Mouse (Mus musculus): Measurements from ENCODE around the gene Atp8b2.

The Atp8b2 gene

DNA sequence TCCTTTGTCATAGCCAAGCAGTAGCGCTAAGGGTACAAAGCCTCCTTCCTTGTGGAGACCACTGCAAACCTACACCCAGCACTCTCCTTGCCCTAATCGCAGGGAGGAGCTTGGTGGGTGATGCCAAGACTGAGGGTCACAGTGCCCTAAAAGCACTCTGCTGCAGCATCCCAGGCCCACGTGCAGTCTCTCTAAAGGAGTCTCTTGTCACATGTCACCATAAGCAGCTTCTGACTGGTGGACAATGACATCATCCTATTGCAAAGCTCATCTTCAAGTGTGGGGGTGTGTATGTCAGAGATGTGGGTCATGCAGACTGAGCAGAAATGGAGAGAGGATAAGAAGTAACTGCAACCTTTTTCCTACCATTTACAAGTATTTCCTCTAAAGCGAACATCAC lies 3.9 kb downstream of the Atp8b2 start:
- no peak for DNase-seq (ENCODE audit: low spot score in 2 of 2)

DNA sequence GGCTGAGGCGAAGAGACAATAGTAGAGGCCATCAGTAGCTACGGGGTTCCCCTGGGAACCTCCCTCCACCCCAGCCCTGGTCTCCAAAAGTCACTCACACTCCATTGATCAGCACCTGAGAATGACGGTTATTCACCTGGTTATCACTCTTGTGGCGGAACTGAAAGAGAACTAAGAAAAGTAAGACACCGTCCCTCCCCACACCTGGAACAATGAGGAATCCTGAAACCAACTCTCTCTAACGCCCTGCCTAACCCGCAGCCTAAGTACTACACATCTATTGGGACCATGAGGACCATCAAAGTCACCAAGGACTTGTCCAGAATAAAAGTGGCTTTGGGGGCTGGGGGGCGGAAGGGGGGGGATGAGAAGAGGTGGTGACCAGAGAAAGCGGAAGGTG lies 5.4 kb downstream of the Atp8b2 start:
- DNase-seq (ENCODE audit: low spot score in 2 of 2) = no peak

DNA sequence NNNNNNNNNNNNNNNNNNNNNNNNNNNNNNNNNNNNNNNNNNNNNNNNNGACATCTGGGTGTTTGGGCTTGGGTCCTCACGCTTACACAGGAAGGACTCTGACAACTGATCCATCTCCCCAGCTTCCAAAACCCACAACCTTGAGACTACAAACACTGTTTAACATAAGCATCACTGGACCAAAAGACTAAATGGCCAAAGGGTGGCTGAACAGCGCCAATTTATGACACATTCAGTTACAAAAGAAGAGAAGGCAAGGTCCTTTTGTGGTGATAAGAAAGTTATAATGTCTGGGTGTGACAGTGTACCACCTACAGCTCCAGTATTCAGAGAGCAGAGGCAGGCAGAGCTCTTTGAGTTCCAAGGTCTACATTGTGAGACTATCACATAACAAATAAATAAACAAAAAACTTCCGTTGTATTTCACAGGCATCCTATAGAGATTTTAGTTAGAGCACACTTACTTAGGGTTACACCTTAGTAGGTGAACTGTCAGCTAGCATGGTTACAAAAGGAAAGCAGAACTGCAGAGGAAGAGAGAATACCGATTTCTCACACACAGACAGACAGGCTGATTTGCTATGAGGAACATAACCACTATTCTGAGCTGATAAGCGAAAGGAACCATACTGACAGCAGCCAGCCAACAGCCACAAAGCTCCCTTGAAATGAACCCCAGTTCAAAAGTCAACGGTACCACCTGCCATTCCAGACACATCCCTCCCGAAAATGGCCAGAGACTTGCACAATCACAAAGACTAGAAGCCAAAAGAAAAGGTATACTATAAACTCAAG lies 6.9 kb downstream of the Atp8b2 start:
- DNase-seq (ENCODE audit: low spot score in 2 of 2) = no peak

DNA sequence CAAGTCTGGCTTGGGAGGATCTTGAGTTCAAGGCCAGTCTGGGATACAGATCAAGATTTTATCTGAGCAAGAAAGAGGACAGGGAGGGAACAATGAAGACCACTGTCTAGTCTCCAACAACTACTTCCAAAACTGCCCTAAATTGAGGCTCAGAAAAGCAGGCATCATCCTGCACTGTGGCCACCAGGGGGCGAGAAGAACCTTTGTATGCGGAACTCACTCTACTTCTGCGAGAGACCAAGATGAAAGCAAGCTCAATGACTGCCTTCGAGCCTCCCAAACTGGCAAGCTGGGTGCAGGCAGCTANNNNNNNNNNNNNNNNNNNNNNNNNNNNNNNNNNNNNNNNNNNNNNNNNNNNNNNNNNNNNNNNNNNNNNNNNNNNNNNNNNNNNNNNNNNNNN lies 9.9 kb downstream of the Atp8b2 start:
- peak; percentile 61 to 77 for DNase-seq (ENCODE audit: low spot score in 2 of 2)

DNA sequence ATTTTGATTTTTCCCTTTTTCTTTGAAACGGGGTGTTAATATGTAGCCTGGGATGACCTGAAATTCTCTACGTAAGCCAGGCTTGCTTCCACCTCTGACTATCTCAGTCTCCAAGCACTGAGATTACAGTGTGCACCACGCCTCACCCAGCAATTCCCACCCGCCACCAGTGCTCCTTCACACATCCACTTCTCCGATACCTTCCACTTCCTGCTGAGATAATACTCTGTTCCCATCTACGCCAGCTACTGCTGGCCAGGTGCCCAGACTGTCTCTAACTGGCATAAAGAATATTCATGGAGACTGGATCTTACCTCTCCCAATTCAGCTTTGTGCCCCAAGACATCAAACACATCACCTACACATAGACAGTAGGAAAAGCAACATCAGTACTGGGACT lies 14.7 kb downstream of the Atp8b2 start:
- DNase-seq (ENCODE audit: low spot score in 2 of 2) = no peak

DNA sequence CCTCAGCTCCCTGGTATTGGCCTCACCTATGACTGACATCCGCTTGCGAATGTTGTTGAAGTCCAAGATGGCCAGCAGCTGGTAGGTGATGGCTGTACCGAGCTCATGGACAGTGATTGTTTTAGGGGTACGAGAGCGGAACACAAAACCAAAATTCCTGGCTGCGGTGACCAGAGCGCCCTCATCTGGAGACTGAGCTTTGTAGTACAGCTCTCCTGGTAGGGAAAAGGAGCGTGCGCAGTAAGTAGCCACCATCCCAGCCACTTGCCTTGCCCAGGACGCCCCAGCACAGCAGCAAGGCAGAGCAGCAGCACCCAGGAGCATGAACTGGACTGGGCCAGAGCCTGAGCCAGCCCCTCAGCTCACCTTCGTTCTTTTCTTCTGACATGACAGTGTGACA lies 15.3 kb downstream of the Atp8b2 start:
- DNase-seq (ENCODE audit: low spot score in 2 of 2) = no peak

DNA sequence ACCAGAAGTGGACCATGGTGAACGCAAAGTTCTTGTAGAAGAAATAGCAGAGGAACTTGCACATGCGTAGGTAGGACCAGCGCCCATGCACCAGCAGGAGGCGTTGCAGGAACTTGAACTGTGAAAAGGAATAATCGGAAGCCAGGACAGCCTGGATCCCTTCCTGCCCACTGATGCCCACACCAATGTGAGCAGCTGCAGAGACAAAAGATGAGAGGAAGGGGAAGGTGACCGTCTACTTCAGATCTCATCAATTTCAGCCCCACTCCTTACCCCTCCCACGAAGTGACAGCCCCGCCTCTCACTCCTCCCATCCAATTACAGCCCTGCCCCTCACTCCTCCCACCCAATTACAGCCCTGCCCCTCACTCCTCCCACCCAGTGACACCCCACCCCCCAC lies 18.3 kb downstream of the Atp8b2 start:
- no peak for DNase-seq (ENCODE audit: low spot score in 2 of 2)

DNA sequence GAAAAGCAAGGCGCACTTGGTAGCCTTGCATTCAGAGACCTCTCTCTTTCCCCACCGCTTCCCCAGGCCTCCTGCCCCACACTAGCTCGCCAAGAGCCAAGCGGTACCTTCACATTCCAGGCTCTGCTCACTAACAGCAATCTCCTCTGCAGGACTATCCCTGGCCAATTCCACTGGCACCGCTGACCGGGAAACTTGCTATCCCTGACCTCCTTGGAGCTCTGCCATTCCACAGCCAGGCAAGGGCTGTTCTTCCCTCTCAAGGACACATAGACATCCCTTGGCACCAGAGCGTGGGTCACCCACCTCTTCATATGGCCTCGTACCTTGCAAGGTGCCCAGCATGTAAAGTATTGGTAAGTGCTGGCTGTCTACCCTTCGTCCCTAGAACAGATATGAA lies 20.4 kb downstream of the Atp8b2 start:
- no peak for DNase-seq (ENCODE audit: low spot score in 2 of 2)

DNA sequence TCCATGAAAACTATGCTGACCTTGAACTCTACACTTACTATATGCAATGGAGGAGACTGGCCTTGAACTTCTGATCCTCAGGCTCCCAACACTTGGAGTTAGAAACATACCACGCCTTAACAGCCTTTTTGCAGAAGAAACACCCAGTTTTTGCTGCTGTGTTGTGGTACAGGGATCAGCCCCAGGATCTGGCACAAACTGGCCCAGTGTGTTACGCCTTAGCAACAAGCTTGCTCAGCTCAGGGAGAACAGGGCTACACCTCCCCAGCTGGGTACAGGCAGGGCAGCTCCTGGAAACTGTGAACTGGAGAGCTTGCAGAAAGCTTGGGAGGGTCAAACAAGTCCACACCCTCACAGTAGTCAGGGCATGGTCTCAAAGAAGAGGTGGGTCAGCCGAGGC lies 26.8 kb downstream of the Atp8b2 start:
- DNase-seq (ENCODE audit: low spot score in 2 of 2) = no peak

DNA sequence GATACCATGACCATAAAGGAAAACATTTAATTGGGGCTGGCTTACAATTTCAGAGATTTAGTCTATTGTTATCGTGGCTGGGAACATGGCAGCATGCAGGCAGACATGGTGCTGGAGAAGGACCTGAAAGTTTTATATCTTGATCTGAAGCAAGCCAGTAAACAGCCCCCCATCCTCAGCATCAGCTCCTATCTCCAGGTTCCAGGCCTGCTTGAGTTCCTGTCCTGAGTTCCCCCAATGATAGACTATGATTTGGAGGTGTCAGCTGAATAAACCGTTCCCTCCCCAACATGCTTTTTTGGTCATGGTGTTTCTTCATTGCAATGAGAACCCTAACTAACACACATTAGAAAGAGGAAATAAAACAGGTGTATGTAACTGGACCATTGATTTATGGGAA lies 30.4 kb downstream of the Atp8b2 start:
- no peak for DNase-seq (ENCODE audit: low spot score in 2 of 2)

DNA sequence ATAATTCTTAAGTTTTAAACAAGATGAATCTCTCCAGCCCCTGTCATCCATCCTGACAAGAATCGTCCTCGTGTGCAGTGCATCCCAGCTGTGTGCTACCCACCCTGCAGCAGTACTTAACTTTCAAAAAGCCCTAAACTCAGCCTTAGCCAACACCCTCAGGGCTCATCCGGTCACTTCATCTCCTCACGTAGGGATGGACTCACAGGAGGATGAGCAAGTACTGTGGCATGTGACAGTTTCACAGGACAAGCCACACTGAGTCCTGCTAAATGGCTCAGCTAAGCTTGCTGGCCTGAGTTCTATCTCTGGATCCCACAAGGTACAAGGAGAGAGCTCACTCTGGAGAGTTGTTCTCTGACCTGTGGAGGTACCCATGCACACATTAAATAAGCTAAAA lies 34.4 kb downstream of the Atp8b2 start:
- no peak for DNase-seq (ENCODE audit: low spot score in 2 of 2)

DNA sequence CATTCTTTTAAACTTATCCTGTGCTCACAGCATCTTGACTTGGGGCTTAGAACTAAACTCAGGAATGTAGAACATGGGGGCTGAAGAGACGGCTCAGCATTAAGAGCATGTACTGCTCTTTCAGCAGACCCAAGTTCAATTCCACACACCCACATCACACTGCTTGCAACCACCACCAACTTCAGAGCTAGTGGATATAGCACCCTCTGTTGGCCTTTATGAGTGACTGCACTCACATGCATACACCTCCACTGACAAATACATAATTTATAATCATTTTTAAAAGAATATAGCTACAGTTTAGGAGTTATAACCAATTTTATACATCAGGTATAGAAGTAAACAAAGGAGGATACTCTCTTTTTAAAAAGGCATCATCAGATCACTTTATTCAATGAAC lies 36.9 kb downstream of the Atp8b2 start:
- DNase-seq (ENCODE audit: low spot score in 2 of 2) = no peak

DNA sequence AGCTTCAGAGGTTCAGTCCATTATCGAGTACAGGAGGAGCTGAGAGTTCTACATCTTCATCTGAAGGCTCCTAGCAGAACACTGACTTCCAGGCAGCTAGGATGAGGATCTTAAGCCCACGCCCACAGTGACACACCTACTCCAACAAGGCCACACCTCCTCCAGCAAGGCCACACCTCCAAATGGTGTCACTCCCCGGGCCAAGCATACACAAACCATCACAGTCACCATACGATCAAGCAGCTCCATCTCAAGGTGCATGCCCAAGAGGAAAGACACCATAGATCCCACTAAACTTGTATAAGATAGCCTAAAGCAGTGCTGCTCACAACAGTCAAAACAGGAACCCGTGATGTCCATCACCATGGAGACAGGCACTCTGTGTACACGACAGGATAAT lies 42.6 kb downstream of the Atp8b2 start:
- DNase-seq (ENCODE audit: low spot score in 2 of 2) = no peak

DNA sequence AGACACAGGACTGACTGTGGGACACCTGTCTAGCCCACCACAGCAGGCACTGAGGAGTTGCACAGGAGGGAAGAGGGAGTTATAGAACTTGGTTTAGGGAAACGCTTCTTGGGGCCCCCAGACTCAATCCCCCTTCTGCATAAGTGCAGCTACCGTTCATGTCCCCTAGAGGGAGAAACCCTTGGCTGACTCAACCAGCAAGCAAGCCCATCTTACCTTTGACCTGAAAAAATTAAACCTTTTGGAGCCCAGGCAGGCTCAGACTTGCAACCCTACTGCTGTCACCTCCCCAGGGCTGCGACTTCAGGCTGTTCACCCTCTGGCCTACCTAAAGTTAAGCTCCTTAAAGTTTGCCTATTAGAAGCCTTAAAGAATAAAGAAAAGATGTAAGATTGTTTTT lies 45.9 kb downstream of the Atp8b2 start:
- no peak for DNase-seq (ENCODE audit: low spot score in 2 of 2)

DNA sequence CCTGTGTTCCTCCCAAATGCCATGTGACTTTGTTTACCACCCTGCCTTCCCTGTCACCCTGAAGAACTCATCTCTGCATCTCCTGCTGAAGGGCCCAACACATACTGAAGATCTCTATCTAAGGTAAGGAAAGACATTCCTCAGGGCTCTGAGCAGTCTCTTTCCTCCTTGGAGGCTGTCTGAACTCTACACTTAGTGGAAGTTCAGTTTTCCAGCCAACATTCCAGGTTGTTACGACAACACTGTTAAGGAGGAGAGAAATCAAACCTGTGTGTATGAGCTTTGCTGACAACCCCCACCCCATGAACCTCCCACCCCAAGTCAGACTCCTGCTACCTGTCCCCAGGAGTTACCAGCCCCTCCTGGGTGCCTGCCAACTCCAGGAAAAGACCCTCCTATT lies 46.7 kb downstream of the Atp8b2 start:
- no peak for DNase-seq (ENCODE audit: low spot score in 2 of 2)

DNA sequence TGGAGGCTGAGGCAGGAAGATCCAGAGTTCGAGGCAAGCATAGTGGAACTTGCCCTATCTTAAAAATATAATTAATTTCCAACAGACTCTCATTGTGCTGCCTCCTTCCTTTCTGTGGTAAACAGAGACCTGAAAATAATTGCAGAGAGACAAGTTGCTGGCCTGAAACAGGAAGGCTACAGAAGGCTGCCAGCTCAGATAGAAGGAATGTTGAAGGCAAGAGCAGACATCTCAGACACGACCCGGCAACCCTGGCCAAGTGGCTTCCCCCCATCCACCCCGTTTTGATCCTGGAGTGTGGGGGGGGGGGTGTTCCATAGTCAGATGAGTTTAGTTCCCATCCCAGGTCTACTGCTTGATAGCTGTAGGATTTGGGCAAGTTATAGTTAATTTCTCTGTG lies 48.6 kb downstream of the Atp8b2 start:
- DNase-seq (ENCODE audit: low spot score in 2 of 2) = no peak

DNA sequence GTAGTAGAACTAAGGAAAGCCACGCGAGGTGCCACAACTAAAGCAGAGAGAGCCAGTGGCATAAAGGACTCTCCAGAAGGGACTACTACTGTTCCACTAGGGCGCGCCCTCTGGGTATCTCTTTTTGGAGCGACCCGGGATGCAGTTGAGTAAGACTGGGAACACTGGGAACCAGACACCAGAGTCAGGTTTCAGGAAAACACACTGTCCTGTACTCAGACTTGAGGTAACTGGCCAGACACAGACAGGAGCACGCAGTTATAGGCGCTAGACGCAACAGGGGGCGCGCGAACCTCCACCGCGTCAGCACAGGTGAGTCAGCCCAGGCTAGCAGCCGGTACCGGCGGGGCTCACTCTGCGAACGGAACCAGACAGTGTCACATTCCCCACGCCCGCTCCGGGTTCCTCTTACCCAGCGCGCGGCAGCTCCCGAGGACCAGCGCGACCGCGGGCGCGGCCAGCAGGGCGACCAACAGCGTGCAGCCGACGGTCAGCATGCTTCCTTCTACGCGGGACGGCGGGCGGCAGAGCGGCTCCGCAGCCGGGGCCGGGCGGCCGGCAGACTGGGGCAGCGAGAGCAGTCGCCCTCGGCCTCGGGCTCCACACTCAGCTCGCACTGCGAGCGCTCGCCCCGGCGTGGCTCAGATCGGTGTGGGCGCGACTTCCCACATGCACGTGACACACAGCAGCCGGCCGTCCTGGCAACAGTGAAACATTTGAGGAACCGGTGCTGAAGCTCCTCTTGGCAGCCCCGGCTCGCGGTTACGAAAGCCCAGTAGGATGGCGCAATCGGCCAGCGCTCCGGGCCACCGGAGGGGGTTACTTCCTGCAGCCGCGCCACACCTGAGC lies 50.5 kb downstream of the Atp8b2 start, which contains the start of gene Il6ra:
Il6ra (minus strand) TSS at position 654 of the 849 bp plus-strand sequence.
- peak; percentile 84 to 87 for DNase-seq (ENCODE audit: low spot score in 2 of 2)

DNA sequence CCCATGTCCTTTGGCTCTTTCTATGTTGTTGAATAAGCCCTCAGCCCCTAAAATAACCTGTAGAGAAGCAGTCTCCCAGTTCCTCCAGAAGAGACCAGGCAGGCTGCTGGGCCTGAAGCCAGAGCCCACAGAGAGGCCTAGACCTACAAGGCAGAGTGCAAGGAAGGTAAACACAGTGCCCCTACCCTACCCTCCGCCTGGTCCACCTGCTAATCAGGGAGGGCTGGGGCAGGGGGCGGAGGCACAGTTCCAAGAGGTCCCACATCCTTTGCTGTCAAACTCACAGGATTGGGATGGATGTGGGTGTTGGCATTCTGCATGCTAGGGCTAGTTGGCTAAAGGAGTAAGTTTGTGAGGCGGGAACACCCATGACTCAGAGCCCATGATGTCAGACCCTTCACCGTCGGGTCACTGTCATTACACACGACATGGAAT lies 51.2 kb downstream of the Atp8b2 start:
- no peak for DNase-seq (ENCODE audit: low spot score in 2 of 2)

DNA sequence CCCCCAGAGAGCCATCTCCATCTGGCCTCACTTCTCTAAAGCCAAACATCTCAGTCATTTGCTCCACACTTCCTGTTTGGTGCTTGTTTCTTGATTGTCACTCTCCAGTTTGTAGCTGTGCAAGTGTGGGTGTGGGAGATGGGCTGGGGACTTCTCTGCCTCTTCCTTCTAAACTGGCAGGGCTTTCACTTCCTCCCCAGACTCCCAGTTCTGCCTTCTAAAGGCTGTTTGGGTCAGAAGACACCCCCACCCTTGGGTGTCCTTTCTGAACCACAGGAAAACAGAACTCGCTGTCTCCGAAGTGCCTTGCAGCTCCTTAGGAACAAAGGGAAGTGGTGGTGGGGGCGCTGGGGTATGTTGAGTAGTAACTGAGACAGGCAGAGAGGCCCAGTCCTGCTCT lies 52.1 kb downstream of the Atp8b2 start:
- no peak for DNase-seq (ENCODE audit: low spot score in 2 of 2)

DNA sequence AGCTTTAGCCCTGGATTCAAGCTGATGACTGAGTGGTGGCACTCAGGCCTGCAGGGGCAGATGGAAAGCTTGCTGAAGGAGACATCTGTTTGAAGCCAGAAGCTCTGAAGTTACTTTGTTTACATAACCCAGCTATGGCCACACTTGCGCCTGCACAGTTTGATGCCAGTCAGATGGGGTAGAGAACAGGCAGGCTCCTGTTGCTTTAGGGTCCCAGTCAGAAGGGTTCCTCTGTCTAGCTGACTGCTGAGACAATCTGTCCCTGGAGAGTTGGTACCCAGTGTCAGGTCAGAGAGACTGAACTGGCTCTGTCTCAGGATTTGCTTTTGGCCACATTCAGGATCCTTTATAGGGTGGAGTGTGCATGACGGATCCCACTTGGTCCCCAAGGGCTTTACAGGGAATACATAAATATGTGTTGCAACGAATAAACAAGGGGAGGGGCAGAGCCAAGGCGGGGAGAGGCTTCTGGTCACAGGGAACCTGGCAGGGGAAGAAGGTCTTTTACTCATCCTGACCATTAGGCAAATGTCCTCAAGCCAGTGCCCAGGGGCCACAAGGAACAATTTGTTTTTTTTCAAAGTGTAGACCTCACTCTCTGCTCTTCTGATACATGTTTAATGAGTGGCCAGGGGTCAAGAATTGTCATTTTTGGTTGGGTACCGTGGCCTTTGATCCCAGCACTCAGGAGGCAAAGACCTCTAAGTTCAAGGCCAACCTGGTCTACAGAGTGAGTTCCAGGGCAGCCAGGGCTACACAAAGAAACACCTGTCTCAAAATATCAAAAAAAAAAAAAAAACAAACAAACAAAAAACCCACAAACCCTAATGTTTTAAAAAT lies 53.4 kb downstream of the Atp8b2 start:
- DNase-seq (ENCODE audit: low spot score in 2 of 2) = no peak

DNA sequence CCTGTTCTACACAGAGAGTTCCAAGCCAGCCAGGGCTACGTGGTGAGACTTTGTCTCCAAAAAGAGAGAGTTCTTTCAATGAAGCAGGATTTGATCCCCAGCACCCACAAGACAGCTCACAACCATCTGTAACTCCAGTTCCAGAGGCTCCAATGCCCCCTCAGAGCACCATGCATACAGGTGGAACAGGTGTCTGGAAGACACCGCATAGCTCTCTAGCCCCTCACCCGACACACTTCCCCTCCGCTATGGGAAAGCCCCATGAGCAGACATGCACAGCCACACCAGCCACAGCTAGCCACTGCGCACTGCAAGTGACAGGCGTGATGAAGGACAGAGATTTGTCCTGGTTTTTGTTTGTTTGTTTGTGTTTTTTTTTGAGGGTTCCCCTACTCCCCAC lies 54.5 kb downstream of the Atp8b2 start:
- no peak for DNase-seq (ENCODE audit: low spot score in 2 of 2)

DNA sequence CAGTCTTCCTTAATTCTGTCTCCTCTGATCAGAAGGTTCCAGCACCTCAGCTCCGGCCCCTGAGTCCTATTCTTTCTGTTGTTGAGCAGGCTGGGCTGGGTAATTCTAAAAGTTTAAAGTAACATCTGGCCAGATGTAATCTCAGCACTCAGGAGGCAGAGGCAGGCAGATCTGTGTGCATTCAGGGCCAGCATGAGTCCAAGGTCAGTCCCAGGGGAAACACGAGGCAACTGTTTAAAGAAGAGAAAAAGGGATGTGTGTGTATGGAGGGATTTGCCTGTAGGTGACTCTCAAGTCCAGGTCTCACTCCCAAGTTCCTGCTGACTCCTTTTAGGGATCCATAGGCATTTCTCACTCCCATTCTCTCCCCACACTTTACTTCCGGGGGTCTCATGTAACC lies 55.5 kb downstream of the Atp8b2 start:
- no peak for DNase-seq (ENCODE audit: low spot score in 2 of 2)
